Mouse (Mus musculus) myocyte (in vitro differentiated cells): ENCODE measurements around the gene Urod.

Experiments
- CEBPB ChIP-seq: IDR thresholded peaks from 2 replicates; pipeline ENCODE4 v1.6.1; 2011; ENCODE audit warnings: mild to moderate bottlenecking, moderate library complexity; ENCODE audit not compliant: poor library complexity, insufficient read depth, severe bottlenecking
- MYOD1 ChIP-seq, 3 experiments: IDR thresholded peaks; one replicate each; pipeline ENCODE4 v1.6.1; 2011; ENCODE audit warnings: control low read depth in 2 of 3, low read depth in 2 of 3, mild to moderate bottlenecking in 2 of 3, moderate library complexity in 1 of 3; ENCODE audit not compliant: insufficient read length in 2 of 3, control insufficient read depth in 1 of 3
- MYOG ChIP-seq, 3 experiments: IDR thresholded peaks; one replicate each; pipeline ENCODE4 v1.6.1; 2011; ENCODE audit warnings: control low read depth in 2 of 3, low read depth in 2 of 3, mild to moderate bottlenecking in 2 of 3; ENCODE audit not compliant: insufficient read length in 2 of 3, control insufficient read depth in 1 of 3, insufficient read depth in 1 of 3
- POLR2A ChIP-seq: IDR thresholded peaks from one replicate; pipeline ENCODE4 v1.6.1; 2011; ENCODE audit warnings: low read depth, mild to moderate bottlenecking, control low read depth, moderate library complexity; ENCODE audit not compliant: insufficient read length
- POLR2AphosphoS2 ChIP-seq: IDR thresholded peaks from one replicate; pipeline ENCODE4 v1.6.1; 2011; ENCODE audit warnings: low read depth, control low read depth; ENCODE audit not compliant: insufficient read length
- TCF12 ChIP-seq: IDR thresholded peaks from one replicate; pipeline ENCODE4 v1.6.1; 2011; ENCODE audit warnings: mild to moderate bottlenecking, control low read depth; ENCODE audit not compliant: poor library complexity, insufficient read depth, severe bottlenecking
- USF1 ChIP-seq: IDR thresholded peaks from one replicate; pipeline ENCODE4 v1.6.1; 2011; ENCODE audit warnings: low read depth, mild to moderate bottlenecking, control low read depth, moderate library complexity

- TF ChIP-seq CEBPB (no peak), POLR2AphosphoS2 (no peak), MYOG (IDR thresholded peaks at IDR 0.05; ENCODE audit: control insufficient read depth in 1 of 3, insufficient read depth in 1 of 3, insufficient read length in 2 of 3, low read depth in 2 of 3) (no peak), POLR2A (no peak), TCF12 (no peak), USF1 (no peak), MYOD1 (IDR thresholded peaks at IDR 0.05; ENCODE audit: control insufficient read depth in 1 of 3, insufficient read length in 2 of 3, low read depth in 2 of 3) (no peak)
Measured at GRCm38 (mm10) chr4:117004649-117005048, 10.4 kb upstream of the Urod start.
